Mouse (Mus musculus) layer of hippocampus, adult 9-11 months (tissue): ENCODE measurements around the gene Slc7a8.
A peak's percentile ranks its signal among the peaks of the same experiment; 100 is the strongest.

Experiments used
- DNase-seq: peaks from one replicate; pipeline ENCODE4 v3.0.0; 2022

Slc7a8 gene

GRCm38 (mm10) chr14:54735221-54735620 is 46.5 kb downstream of the Slc7a8 start:
- DNase-seq = no peak

- no peak for DNase-seq
Observed at GRCm38 (mm10) chr14:54734004-54734403, 47.7 kb downstream of the Slc7a8 start.

GRCm38 (mm10) chr14:54732206-54732605 is 49.5 kb downstream of the Slc7a8 start:
- DNase-seq = no peak

- DNase-seq = peak; percentile 57
Observed at GRCm38 (mm10) chr14:54730305-54730704, 51.4 kb downstream of the Slc7a8 start.

GRCm38 (mm10) chr14:54728823-54729653 is 52.7 kb downstream of the Slc7a8 start:
- DNase-seq = no peak

GRCm38 (mm10) chr14:54727565-54727964 is 54.2 kb downstream of the Slc7a8 start:
- DNase-seq = no peak

- DNase-seq = no peak
Observed at GRCm38 (mm10) chr14:54724049-54724448, 57.7 kb downstream of the Slc7a8 start.

- DNase-seq = no peak
Observed at GRCm38 (mm10) chr14:54721711-54722110, 60.0 kb downstream of the Slc7a8 start.

- no peak for DNase-seq
Observed at GRCm38 (mm10) chr14:54720654-54721350, 60.9 kb downstream of the Slc7a8 start.

GRCm38 (mm10) chr14:54720041-54720440 is 61.7 kb downstream of the Slc7a8 start:
- no peak for DNase-seq

- DNase-seq = no peak
Observed at GRCm38 (mm10) chr14:54715402-54715801, 66.3 kb downstream of the Slc7a8 start.

- no peak for DNase-seq
Observed at GRCm38 (mm10) chr14:54714617-54715081, 67.1 kb downstream of the Slc7a8 start.

GRCm38 (mm10) chr14:54714121-54714520 is 67.6 kb downstream of the Slc7a8 start:
- peak; percentile 76 for DNase-seq

GRCm38 (mm10) chr14:54712861-54713260 is 68.9 kb downstream of the Slc7a8 start:
- DNase-seq = peak; percentile 46

- DNase-seq = no peak
Observed at GRCm38 (mm10) chr14:54712074-54712473, 69.7 kb downstream of the Slc7a8 start, which contains the start of gene Cebpe. Cebpe (minus strand) TSS chr14:54712174.

GRCm38 (mm10) chr14:54709054-54709453 is 72.7 kb downstream of the Slc7a8 start:
- DNase-seq = no peak

- DNase-seq = no peak
Observed at GRCm38 (mm10) chr14:54706589-54707320, 75.0 kb downstream of the Slc7a8 start.

- no peak for DNase-seq
Observed at GRCm38 (mm10) chr14:54705844-54706243, 75.9 kb downstream of the Slc7a8 start.

- DNase-seq = no peak
Observed at GRCm38 (mm10) chr14:54703207-54703606, 78.5 kb downstream of the Slc7a8 start.

GRCm38 (mm10) chr14:54701298-54701697 is 80.4 kb downstream of the Slc7a8 start:
- DNase-seq = peak; percentile 51

- DNase-seq = no peak
Observed at GRCm38 (mm10) chr14:54699586-54699985, 82.2 kb downstream of the Slc7a8 start.

GRCm38 (mm10) chr14:54698733-54699132 is 83.0 kb downstream of the Slc7a8 start, which contains the start of gene Gm29776:
Gm29776 (minus strand) TSS chr14:54698833.
- DNase-seq = no peak

GRCm38 (mm10) chr14:54696752-54697151 is 85.0 kb downstream of the Slc7a8 start:
- DNase-seq = no peak
